Mouse (Mus musculus) heart, embryonic 10.5 days (tissue): Measurements from ENCODE around the gene Pcp2. TPM values are rescaled to one million over a fixed set of nuclear protein-coding genes. Genes with fewer than 3 reads are reported as not detected.

Experiments used
- DNase-seq: peaks from one replicate; pipeline ENCODE4 v3.0.0-alpha.2; 2017; ENCODE audit warnings: low spot score
- H3K27ac ChIP-seq: fragments of 300-500 bp; sonication (generic); 2 replicates; pipeline ENCODE4 v1.5.1; 2016; ENCODE audit warnings: mild to moderate bottlenecking
- H3K27me3 ChIP-seq: fragments of 300-500 bp; sonication (generic); 2 replicates; pipeline ENCODE4 v1.6.1; 2016; ENCODE audit warnings: mild to moderate bottlenecking; ENCODE audit not compliant: poor library complexity, insufficient read depth, severe bottlenecking
- H3K36me3 ChIP-seq: fragments of 300-500 bp; sonication (generic); 2 replicates; pipeline ENCODE4 v1.6.1; 2016; ENCODE audit warnings: mild to moderate bottlenecking, moderate library complexity
- H3K4me1 ChIP-seq: fragments of 300-500 bp; sonication (generic); 2 replicates; pipeline ENCODE4 v1.6.1; 2016; ENCODE audit warnings: mild to moderate bottlenecking
- H3K4me3 ChIP-seq: fragments of 300-500 bp; sonication (generic); 2 replicates; pipeline ENCODE4 v1.5.1; 2016; ENCODE audit warnings: mild to moderate bottlenecking, moderate library complexity
- H3K9me3 ChIP-seq: fragments of 300-500 bp; sonication (generic); 2 replicates; pipeline ENCODE4 v1.6.1; 2016; ENCODE audit warnings: mild to moderate bottlenecking, moderate library complexity
- WGBS: fragments of 180-500 bp; shearing (Covaris S2); methylation state at CpG from one replicate; pipeline ENCODE4 v1.1.7; 2016; 5-methylcytosine and 5-hydroxymethylcytosine counted together
- polyA plus RNA-seq: library from polyadenylated mRNA; unstranded; fragments of >200 nt; fragmentation: Nextera tagmentation; extraction: Ambion mirVana; gene quantifications from 2 replicates; pipeline ENCODE4 v1.2.1, GENCODE M21; 2016

Pcp2 gene
- polyA plus RNA-seq, 1 experiment from 2014 or later = not detected

DNA sequence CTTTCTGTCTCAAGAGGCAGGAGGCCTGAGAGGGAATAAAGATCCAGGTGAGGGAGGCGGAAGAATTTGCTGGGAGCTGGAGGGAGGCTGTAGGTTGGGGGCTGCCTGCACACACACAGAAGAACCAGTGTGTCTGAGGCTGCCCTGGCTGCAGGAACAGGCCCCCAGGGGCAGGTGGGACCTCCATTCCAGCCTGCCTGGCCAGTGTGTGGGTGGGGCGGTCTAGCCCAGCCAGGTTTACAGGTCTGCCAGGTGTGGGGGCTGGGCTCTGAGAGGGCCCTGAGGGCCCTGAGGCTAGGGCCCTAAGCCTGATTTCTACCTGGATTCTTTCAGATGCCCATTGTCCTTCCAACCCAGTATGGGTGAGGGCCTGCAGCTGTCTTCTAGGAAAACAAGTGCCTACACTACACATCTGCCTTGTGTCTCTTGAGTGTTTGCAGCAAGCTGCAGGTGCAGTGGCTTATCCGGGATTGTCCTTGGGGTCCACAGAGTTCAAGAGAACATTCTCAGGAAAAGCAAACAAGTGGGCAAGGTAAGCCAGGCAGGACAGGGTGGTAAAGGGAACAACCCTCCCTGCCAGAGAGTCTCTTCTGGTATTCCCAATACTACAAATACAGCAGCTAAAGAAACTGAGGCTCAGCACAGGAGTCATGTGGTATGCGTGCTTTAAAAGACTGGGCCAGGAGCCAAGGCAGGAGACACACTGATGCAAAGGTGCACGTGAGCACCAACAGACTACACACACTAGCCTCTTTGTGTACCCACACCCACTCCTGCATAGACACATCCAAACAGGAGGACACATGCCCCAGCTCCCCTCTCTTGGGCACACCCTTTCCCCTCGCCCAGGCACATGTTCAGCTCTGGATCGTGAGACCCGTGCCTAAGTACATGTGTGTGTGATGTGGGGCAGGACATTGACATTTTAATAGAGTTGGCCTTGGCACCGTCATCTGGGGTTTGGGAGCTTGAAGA is 45.7 kb downstream of the Pcp2 start:
- no peaks in the 10 kb centered on the region for H3K4me1 ChIP-seq
- H3K27me3 ChIP-seq = 0 out of 2 replicates have a peak, but pooled peaks cover 3% of the 10 kb centered on the region
- H3K36me3 ChIP-seq = no peaks in the 10 kb centered on the region
- no peak overlapping the region for H3K27ac ChIP-seq
- H3K4me3 ChIP-seq = no peak overlapping the region
- WGBS = 79% methylated on average over 9 of the region's 9 CpGs
- H3K9me3 ChIP-seq = no peaks in the 10 kb centered on the region
- DNase-seq = no peak

GRCm38 (mm10) chr8:3576211-3576960 is 49.0 kb downstream of the Pcp2 start:
- no peak overlapping the region for H3K27ac ChIP-seq
- WGBS = 72% methylated on average over 15 of the region's 15 CpGs
- no peaks in the 10 kb centered on the region for H3K4me1 ChIP-seq
- H3K36me3 ChIP-seq = no peaks in the 10 kb centered on the region
- no peak for DNase-seq
- 0 out of 2 replicates have a peak, but pooled peaks cover 3% of the 10 kb centered on the region for H3K27me3 ChIP-seq
- H3K4me3 ChIP-seq = no peak overlapping the region
- no peaks in the 10 kb centered on the region for H3K9me3 ChIP-seq

DNA sequence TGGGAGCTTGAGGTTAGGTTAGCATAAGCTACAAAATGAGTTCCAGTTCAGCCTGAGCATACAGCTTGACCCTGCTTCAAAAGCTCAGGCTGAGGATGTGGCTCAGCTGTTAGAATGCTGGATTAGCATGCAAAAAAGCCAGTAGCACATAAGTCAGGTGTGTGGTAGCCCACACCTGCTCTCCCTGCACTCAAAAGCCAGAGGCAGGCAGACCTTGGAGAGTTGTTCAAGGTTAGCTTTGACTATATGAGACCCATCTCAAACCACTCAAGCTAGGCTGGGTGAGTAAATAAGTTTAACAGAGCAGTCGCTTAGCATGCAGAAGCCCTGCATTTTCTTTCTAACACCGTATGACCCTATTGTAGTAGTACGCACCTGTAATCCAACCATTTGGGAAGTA is 50.8 kb downstream of the Pcp2 start:
- Histone ChIP-seq H3K36me3 (no peaks in the 10 kb centered on the region), H3K4me1 (no peaks in the 10 kb centered on the region), H3K9me3 (no peaks in the 10 kb centered on the region), H3K27me3 (0 out of 2 replicates have a peak, but pooled peaks cover 3% of the 10 kb centered on the region), H3K27ac (no peak overlapping the region), H3K4me3 (no peak overlapping the region)
- 92% methylated on average over 3 of the region's 3 CpGs for WGBS
- DNase-seq = no peak

Other genes with a start within 250 kb of the Pcp2 start
- 7.2 and 8.0 TPM in 2 replicates for gene Arhgef18, start 232.5 kb downstream of the Pcp2 start, polyA plus RNA-seq
- 6.4 and 6.7 TPM in 2 replicates for gene Pex11g, start 157.9 kb downstream of the Pcp2 start, polyA plus RNA-seq
- not detected in 2 replicates for gene Tex45, start 154.7 kb downstream of the Pcp2 start, polyA plus RNA-seq
- gene Zfp358, start 132.4 kb downstream of the Pcp2 start, polyA plus RNA-seq = 35.0 and 41.7 TPM in 2 replicates
- 55.2 and 60.1 TPM in 2 replicates for gene Mcoln1, start 125.1 kb downstream of the Pcp2 start, polyA plus RNA-seq
- gene Pnpla6, start 110.2 kb downstream of the Pcp2 start, polyA plus RNA-seq = 18.3 and 19.7 TPM in 2 replicates
- 3.8 and 5.0 TPM in 2 replicates for gene C330021F23Rik, start 57.6 kb downstream of the Pcp2 start, polyA plus RNA-seq
- gene Camsap3, start 38.3 kb downstream of the Pcp2 start, polyA plus RNA-seq = 2.3 and 3.9 TPM in 2 replicates
- 46.5 and 52.8 TPM in 2 replicates for gene Xab2, start 4.2 kb downstream of the Pcp2 start, polyA plus RNA-seq
- 89.6 and 94.8 TPM in 2 replicates for gene Pet100, start 4.0 kb downstream of the Pcp2 start, polyA plus RNA-seq
- 79.1 and 81.4 TPM in 2 replicates for gene Stxbp2, start 5.4 kb upstream of the Pcp2 start, polyA plus RNA-seq
- 0.15 TPM in 1 of 2 replicates, not detected in the other for gene Retn, start 30.2 kb upstream of the Pcp2 start, polyA plus RNA-seq
- gene Mcemp1, start 40.2 kb upstream of the Pcp2 start, polyA plus RNA-seq = 0.11 TPM in 1 of 2 replicates, not detected in the other
- 10.4 and 15.1 TPM in 2 replicates for gene Fcor, start 46.8 kb upstream of the Pcp2 start, polyA plus RNA-seq
- gene Trappc5, start 50.8 kb upstream of the Pcp2 start, polyA plus RNA-seq = 39.3 and 39.5 TPM in 2 replicates
- gene Fcer2a, start 68.6 kb upstream of the Pcp2 start, polyA plus RNA-seq = 0.12 and 0.24 TPM in 2 replicates
- 4.3 and 7.4 TPM in 2 replicates for gene Clec4g, start 95.1 kb upstream of the Pcp2 start, polyA plus RNA-seq
- gene Cd209a, start 123.4 kb upstream of the Pcp2 start, polyA plus RNA-seq = not detected in 2 replicates
- not detected in 2 replicates for gene Cd209e, start 228.8 kb upstream of the Pcp2 start, polyA plus RNA-seq